Mouse (Mus musculus) olfactory bulb, adult 2 months (tissue): ENCODE measurements around the gene Kdm1b.

ENCODE experiments used
- CTCF ChIP-seq: fragments of 200-500 bp; IDR thresholded peaks from 2 replicates; pipeline ENCODE4 v1.5.1; 2012; ENCODE audit warnings: low read depth, mild to moderate bottlenecking, low read length, moderate library complexity; ENCODE audit not compliant: insufficient read depth
- POLR2A ChIP-seq: fragments of 200-500 bp; IDR thresholded peaks from 2 replicates; pipeline ENCODE4 v1.6.1; 2012; ENCODE audit warnings: mild to moderate bottlenecking, low read depth, low read length, moderate library complexity; ENCODE audit not compliant: insufficient read depth

DNA sequence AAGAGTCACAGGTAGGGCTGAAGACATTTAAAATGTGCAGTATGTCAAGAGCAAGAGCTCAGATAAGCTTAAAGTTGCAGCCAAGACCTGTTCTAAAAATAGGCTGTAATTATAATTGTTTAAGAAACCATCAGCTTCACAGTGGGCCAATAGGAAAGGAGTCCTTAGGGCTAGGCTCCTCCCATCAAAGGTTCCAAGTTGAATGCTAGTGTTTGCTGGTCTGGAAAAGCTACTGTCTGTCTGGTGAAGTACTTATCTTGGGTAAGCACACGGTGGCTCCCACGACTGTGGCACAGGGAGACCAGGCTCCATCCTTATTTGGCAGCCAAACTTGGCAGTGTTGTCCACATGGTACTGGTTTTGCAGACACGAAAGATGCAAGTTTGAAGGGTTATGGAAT, 69.6 kb downstream of the Kdm1b start:
- TF ChIP-seq CTCF (no peak), POLR2A (no peak)
